Mouse (Mus musculus) MEL (cell line): ENCODE measurements around the gene Eif2s1. TPM values are rescaled to one million over a fixed set of nuclear protein-coding genes. Genes with fewer than 3 reads are reported as not detected.

ENCODE experiments used
- DNase-seq: peaks from one replicate; pipeline ENCODE4 v3.0.0; 2011; ENCODE audit warnings: low read depth, low spot score
- H3K27ac ChIP-seq: 2 replicates; pipeline ENCODE4 v1.5.1; 2012; ENCODE audit warnings: low read depth, mild to moderate bottlenecking, control low read depth, low read length, moderate library complexity; ENCODE audit not compliant: control insufficient read depth
- H3K27me3 ChIP-seq, 2 experiments: fragments of 150-350 bp in 1 of 2; sonication (generic) in 1 of 2; 2 replicates each; pipeline ENCODE4 v1.6.1; 2012; ENCODE audit warnings: low read length in 2 of 2, mild to moderate bottlenecking in 2 of 2, improper control_type of control experiment in 1 of 2, moderate library complexity in 1 of 2; ENCODE audit not compliant: insufficient read depth in 2 of 2, control insufficient read depth in 1 of 2
- H3K36me3 ChIP-seq, 2 experiments: 2 replicates each; pipeline ENCODE4 v1.6.1; 2012 to 2014; ENCODE audit warnings: low read length in 2 of 2, improper control_type of control experiment in 1 of 2, inconsistent platforms in 1 of 2, mild to moderate bottlenecking in 1 of 2; ENCODE audit not compliant: insufficient read depth in 2 of 2, control insufficient read depth in 1 of 2
- H3K4me1 ChIP-seq, 2 experiments: fragments of 150-350 bp in 1 of 2; sonication (generic) in 1 of 2; 2 replicates each; pipeline ENCODE4 v1.6.1; 2012; ENCODE audit warnings: low read length in 2 of 2, improper control_type of control experiment in 1 of 2, mild to moderate bottlenecking in 1 of 2; ENCODE audit not compliant: insufficient read depth in 2 of 2, control insufficient read depth in 1 of 2
- H3K4me3 ChIP-seq, 2 experiments: fragments of 150-350 bp in 1 of 2; sonication (generic) in 1 of 2; 2 replicates each; pipeline ENCODE4 v1.5.1; 2012; ENCODE audit warnings: low read depth in 2 of 2, low read length in 2 of 2, mild to moderate bottlenecking in 2 of 2, moderate library complexity in 2 of 2, control low read depth in 1 of 2, improper control_type of control experiment in 1 of 2; ENCODE audit not compliant: control insufficient read depth in 1 of 2, insufficient read depth in 1 of 2
- H3K79me2 ChIP-seq: 2 replicates; pipeline ENCODE4 v1.6.1; 2012; ENCODE audit warnings: mild to moderate bottlenecking, low read length, moderate library complexity; ENCODE audit not compliant: control insufficient read depth, poor library complexity, insufficient read depth
- H3K9ac ChIP-seq: 2 replicates; pipeline ENCODE4 v1.6.1; 2012; ENCODE audit warnings: low read depth, mild to moderate bottlenecking, control low read depth, low read length, moderate library complexity; ENCODE audit not compliant: control insufficient read depth, poor library complexity, severe bottlenecking
- H3K9me3 ChIP-seq: fragments of 150-350 bp; sonication (generic); replicated peaks from 2 replicates; pipeline ENCODE4 v1.6.1; 2012; ENCODE audit warnings: mild to moderate bottlenecking, low read length, improper control_type of control experiment, moderate library complexity; ENCODE audit not compliant: insufficient read depth
- BHLHE40 ChIP-seq: IDR thresholded peaks from 2 replicates; pipeline ENCODE4 v1.6.1; 2012; ENCODE audit warnings: low read depth, mild to moderate bottlenecking, inconsistent platforms, low read length, improper control_type of control experiment, borderline replicate concordance
- CHD1 ChIP-seq: IDR thresholded peaks from 2 replicates; pipeline ENCODE4 v1.6.1; 2012; ENCODE audit warnings: low read depth, mild to moderate bottlenecking, inconsistent platforms, low read length, improper control_type of control experiment
- CHD2 ChIP-seq: IDR thresholded peaks from 2 replicates; pipeline ENCODE4 v1.6.1; 2011; ENCODE audit warnings: low read length, improper control_type of control experiment
- CTCF ChIP-seq, 3 experiments: IDR thresholded peaks in 2 of 3; conservative IDR thresholded peaks in 1 of 3; 2 replicates each; pipeline ENCODE4 v1.5.1; 2011 to 2012; ENCODE audit warnings: low read length in 3 of 3, low read depth in 2 of 3, mild to moderate bottlenecking in 2 of 3, improper control_type of control experiment in 1 of 3, inconsistent platforms in 1 of 3, mixed read lengths in 1 of 3, moderate library complexity in 1 of 3; ENCODE audit not compliant: control insufficient read depth in 1 of 3, insufficient read depth in 1 of 3, poor library complexity in 1 of 3, severe bottlenecking in 1 of 3
- E2F4 ChIP-seq: IDR thresholded peaks from 2 replicates; pipeline ENCODE4 v1.6.1; 2011; ENCODE audit warnings: low read depth, low read length, improper control_type of control experiment, borderline replicate concordance
- ELF1 ChIP-seq: IDR thresholded peaks from 2 replicates; pipeline ENCODE4 v1.6.1; 2014; ENCODE audit warnings: low read depth, mild to moderate bottlenecking, inconsistent platforms, low read length, improper control_type of control experiment, moderate library complexity
- EP300 ChIP-seq, 2 experiments: IDR thresholded peaks; 2 replicates each; pipeline ENCODE4 v1.6.1; 2011; ENCODE audit warnings: improper control_type of control experiment in 2 of 2, low read length in 2 of 2, low read depth in 1 of 2, mild to moderate bottlenecking in 1 of 2
- GABPA ChIP-seq: IDR thresholded peaks from 2 replicates; pipeline ENCODE4 v1.6.1; 2012; ENCODE audit warnings: low read depth, mild to moderate bottlenecking, inconsistent platforms, low read length, improper control_type of control experiment, moderate library complexity
- HCFC1 ChIP-seq: IDR thresholded peaks from 2 replicates; pipeline ENCODE4 v1.6.1; 2012; ENCODE audit warnings: low read depth, mild to moderate bottlenecking, inconsistent platforms, low read length, improper control_type of control experiment, moderate library complexity
- JUND ChIP-seq: IDR thresholded peaks from 2 replicates; pipeline ENCODE4 v1.6.1; 2011; ENCODE audit warnings: low read depth, mild to moderate bottlenecking, improper control_type of control experiment, low read length
- MAFK ChIP-seq: IDR thresholded peaks from 2 replicates; pipeline ENCODE4 v1.6.1; 2011; ENCODE audit warnings: low read depth, mild to moderate bottlenecking, low read length, improper control_type of control experiment, borderline replicate concordance
- MAX ChIP-seq: IDR thresholded peaks from 2 replicates; pipeline ENCODE4 v1.6.1; 2011; ENCODE audit warnings: low read length, improper control_type of control experiment
- MAZ ChIP-seq: IDR thresholded peaks from 2 replicates; pipeline ENCODE4 v1.6.1; 2012; ENCODE audit warnings: low read depth, mild to moderate bottlenecking, inconsistent platforms, low read length, improper control_type of control experiment
- MEF2A ChIP-seq: IDR thresholded peaks from 2 replicates; pipeline ENCODE4 v1.6.1; 2014; ENCODE audit warnings: low read depth, mild to moderate bottlenecking, inconsistent platforms, low read length, improper control_type of control experiment; ENCODE audit not compliant: poor library complexity, insufficient replicate concordance, severe bottlenecking; ENCODE audit errors: extremely low read depth
- MXI1 ChIP-seq: IDR thresholded peaks from 2 replicates; pipeline ENCODE4 v1.6.1; 2011; ENCODE audit warnings: mild to moderate bottlenecking, low read depth, low read length, improper control_type of control experiment
- MYC ChIP-seq: IDR thresholded peaks from 2 replicates; pipeline ENCODE4 v1.6.1; 2011; ENCODE audit warnings: low read depth, mild to moderate bottlenecking, low read length, improper control_type of control experiment, moderate library complexity
- NRF1 ChIP-seq: IDR thresholded peaks from 2 replicates; pipeline ENCODE4 v1.6.1; 2014; ENCODE audit warnings: low read depth, mild to moderate bottlenecking, inconsistent platforms, low read length, improper control_type of control experiment, moderate library complexity; ENCODE audit not compliant: poor library complexity, insufficient read depth, severe bottlenecking
- POLR2A ChIP-seq, 2 experiments: IDR thresholded peaks; 2 replicates each; pipeline ENCODE4 v1.6.1; 2011 to 2012; ENCODE audit warnings: low read length in 2 of 2, mild to moderate bottlenecking in 2 of 2, control low read depth in 1 of 2, improper control_type of control experiment in 1 of 2, low read depth in 1 of 2, moderate library complexity in 1 of 2; ENCODE audit not compliant: control insufficient read depth in 1 of 2, insufficient read depth in 1 of 2, poor library complexity in 1 of 2
- POLR2AphosphoS5 ChIP-seq: IDR thresholded peaks from 2 replicates; pipeline ENCODE4 v1.6.1; 2012; ENCODE audit warnings: low read depth, borderline replicate concordance, mild to moderate bottlenecking, inconsistent platforms, low read length, moderate library complexity, mixed read lengths
- RCOR1 ChIP-seq: IDR thresholded peaks from 2 replicates; pipeline ENCODE4 v1.6.1; 2012; ENCODE audit warnings: low read depth, mild to moderate bottlenecking, inconsistent platforms, low read length, improper control_type of control experiment
- SIN3A ChIP-seq: IDR thresholded peaks from 2 replicates; pipeline ENCODE4 v1.6.1; 2012; ENCODE audit warnings: low read length, improper control_type of control experiment, inconsistent platforms
- TAL1 ChIP-seq: IDR thresholded peaks from 2 replicates; pipeline ENCODE4 v1.6.1; 2012; ENCODE audit warnings: mild to moderate bottlenecking, inconsistent platforms, low read length, moderate library complexity, mixed read lengths
- TBP ChIP-seq: IDR thresholded peaks from 2 replicates; pipeline ENCODE4 v1.8.0; 2011; ENCODE audit warnings: low read depth, low read length, improper control_type of control experiment
- TCF12 ChIP-seq: IDR thresholded peaks from 2 replicates; pipeline ENCODE4 v1.6.1; 2014; ENCODE audit warnings: low read depth, mild to moderate bottlenecking, inconsistent platforms, low read length, improper control_type of control experiment, moderate library complexity
- USF1 ChIP-seq: IDR thresholded peaks from 2 replicates; pipeline ENCODE4 v1.6.1; 2014; ENCODE audit warnings: low read depth, mild to moderate bottlenecking, inconsistent platforms, low read length, improper control_type of control experiment, moderate library complexity
- ZC3H11A ChIP-seq: IDR thresholded peaks from 2 replicates; pipeline ENCODE4 v1.6.1; 2012; ENCODE audit warnings: low read depth, mild to moderate bottlenecking, inconsistent platforms, low read length, improper control_type of control experiment
- ZKSCAN1 ChIP-seq: IDR thresholded peaks from 2 replicates; pipeline ENCODE4 v1.6.1; 2012; ENCODE audit warnings: low read depth, mild to moderate bottlenecking, inconsistent platforms, low read length, improper control_type of control experiment, moderate library complexity
- ZMIZ1 ChIP-seq: IDR thresholded peaks from 2 replicates; pipeline ENCODE4 v1.6.1; 2012; ENCODE audit warnings: low read depth, mild to moderate bottlenecking, inconsistent platforms, low read length, improper control_type of control experiment, moderate library complexity
- polyA plus RNA-seq, 2 experiments: library from polyadenylated mRNA; stranded (reverse) in 1 of 2; unstranded in 1 of 2; fragments of >175 nt in 1 of 2; fragments of >200 nt in 1 of 2; gene quantifications; 2 replicates each; pipeline versions ENCODE4 v1.2.1 to v1.2.4; 2012; ENCODE audit warnings: low replicate concordance in 2 of 2, low read depth in 1 of 2; ENCODE audit not compliant: insufficient read length in 2 of 2, insufficient read depth in 1 of 2, missing spikeins in 1 of 2
- total RNA-seq: library from RNA; depleted of rRNA; stranded (reverse); fragments of 300-350 nt; gene quantifications from 2 replicates; pipeline ENCODE4 v1.2.3, GENCODE M21; 2012

The Eif2s1 gene
- total and polyA plus RNA-seq, 3 experiments: 114 to 550 (median 197) TPM

DNA sequence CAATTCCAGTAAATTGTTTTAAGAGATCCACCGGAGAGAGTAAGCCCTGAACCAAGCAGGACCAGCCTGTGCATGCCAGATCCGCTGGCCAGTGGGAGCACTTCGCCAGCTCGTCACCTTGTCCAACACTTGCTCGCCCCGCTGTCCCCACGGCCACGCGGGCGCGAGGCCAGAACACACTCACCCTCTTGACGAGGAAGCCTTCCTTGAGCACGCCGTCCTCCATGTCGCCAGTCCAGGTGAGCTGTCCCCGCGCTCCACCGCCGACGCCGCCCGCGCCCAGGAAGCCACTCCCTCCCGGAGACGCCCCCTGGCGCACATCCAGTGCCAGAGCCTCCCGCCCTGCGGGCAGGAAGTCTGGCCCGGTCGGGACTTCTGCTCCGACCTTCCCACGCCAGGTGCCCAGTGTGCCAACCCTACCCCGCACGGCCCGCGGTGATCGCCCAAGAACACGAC, 45.1 kb downstream of the Eif2s1 start, which contains the start of gene Plek2 (continued):
- no peak for TF ChIP-seq JUND
- peak in 2 of 3 experiments; percentile 10 to 37; a peak in 3 of 6 replicates for TF ChIP-seq CTCF (IDR thresholded peaks at IDR 0.05 in 2 of 3, conservative IDR thresholded peaks at IDR 0.05 in 1 of 3; ENCODE audit: control insufficient read depth in 1 of 3, insufficient read depth in 1 of 3, low read depth in 2 of 3, low read length in 3 of 3, poor library complexity in 1 of 3, severe bottlenecking in 1 of 3)
- no peak for TF ChIP-seq RCOR1
- TF ChIP-seq BHLHE40: no peak
- no peak for TF ChIP-seq MAZ
- no peak for TF ChIP-seq GABPA
- TF ChIP-seq ZMIZ1: no peak
- 0 out of 2 replicates have a peak, but pooled peaks have one; percentile 22 for TF ChIP-seq SIN3A
- TF ChIP-seq MEF2A: no peak
- TF ChIP-seq ZKSCAN1: no peak
- TF ChIP-seq E2F4: no peak
- TF ChIP-seq MXI1: peak; percentile 35; the same call in 1 of the 2 replicates
- TF ChIP-seq ELF1: no peak
- TF ChIP-seq TCF12: no peak
- TF ChIP-seq MAFK: no peak
- no peak; the same call in 1 of the 2 replicates for TF ChIP-seq MAX
- TF ChIP-seq NRF1: no peak
- TF ChIP-seq, all 39 proteins: peak for 4

DNA sequence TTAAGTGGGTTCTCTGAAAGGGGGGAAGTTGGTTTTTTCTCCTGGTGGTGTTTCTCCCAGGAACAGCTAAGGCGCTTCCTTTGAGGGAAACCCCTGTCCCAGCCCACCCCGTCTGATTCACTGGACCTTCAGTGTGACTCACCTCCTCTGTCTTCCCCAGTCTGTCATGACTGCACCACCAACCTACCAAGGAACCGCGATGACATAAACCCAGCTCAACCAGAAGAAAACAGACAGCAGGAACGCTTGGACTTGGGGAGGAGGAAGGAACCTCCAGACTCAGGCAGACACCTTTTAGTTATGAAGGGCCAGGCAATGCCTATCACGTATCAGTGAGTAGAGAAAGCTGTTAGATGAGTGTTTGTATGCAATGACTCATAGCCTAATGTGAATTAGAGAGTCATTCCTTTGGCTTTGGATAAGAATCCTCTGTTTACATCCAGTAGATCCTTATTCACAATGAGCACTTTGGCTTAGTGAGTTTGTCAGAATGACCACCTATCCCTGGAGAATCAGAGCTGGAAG, 46.5 kb downstream of the Eif2s1 start:
- no peaks in the 10 kb centered on the region; the same call in 1 of the 2 replicates for H3K79me2 ChIP-seq
- H3K36me3 ChIP-seq: peaks cover 0 to 15% of the 10 kb centered on the region in 2 experiments; a peak in 2 of 4 replicates
- no peak overlapping the region for H3K4me3 ChIP-seq
- TF ChIP-seq MEF2A (no peak), ELF1 (no peak), CHD2 (no peak), CTCF (IDR thresholded peaks at IDR 0.05 in 2 of 3, conservative IDR thresholded peaks at IDR 0.05 in 1 of 3; ENCODE audit: control insufficient read depth in 1 of 3, insufficient read depth in 1 of 3, low read depth in 2 of 3, low read length in 3 of 3, poor library complexity in 1 of 3, severe bottlenecking in 1 of 3) (no peak), TBP (no peak), ZC3H11A (no peak), CHD1 (no peak), HCFC1 (no peak), POLR2AphosphoS5 (no peak), E2F4 (no peak), EP300 (IDR thresholded peaks at IDR 0.05; ENCODE audit: low read depth in 1 of 2, low read length in 2 of 2) (no peak), USF1 (no peak), TAL1 (no peak), MAZ (no peak), ZMIZ1 (no peak), SIN3A (no peak), POLR2A (IDR thresholded peaks at IDR 0.05; ENCODE audit: control insufficient read depth in 1 of 2, insufficient read depth in 1 of 2, low read depth in 1 of 2, low read length in 2 of 2, poor library complexity in 1 of 2) (no peak), MYC (no peak)
- H3K4me1 ChIP-seq: peaks cover 3 to 19% of the 10 kb centered on the region in 2 experiments
- no peaks in the 10 kb centered on the region for H3K9me3 ChIP-seq
- H3K9ac ChIP-seq: no peak overlapping the region
- H3K27ac ChIP-seq: no peak overlapping the region
- DNase-seq: no peak
- no peaks in the 10 kb centered on the region for H3K27me3 ChIP-seq
